Mouse (Mus musculus): ENCODE results near the gene Inafm1.

Inafm1 gene

DNA sequence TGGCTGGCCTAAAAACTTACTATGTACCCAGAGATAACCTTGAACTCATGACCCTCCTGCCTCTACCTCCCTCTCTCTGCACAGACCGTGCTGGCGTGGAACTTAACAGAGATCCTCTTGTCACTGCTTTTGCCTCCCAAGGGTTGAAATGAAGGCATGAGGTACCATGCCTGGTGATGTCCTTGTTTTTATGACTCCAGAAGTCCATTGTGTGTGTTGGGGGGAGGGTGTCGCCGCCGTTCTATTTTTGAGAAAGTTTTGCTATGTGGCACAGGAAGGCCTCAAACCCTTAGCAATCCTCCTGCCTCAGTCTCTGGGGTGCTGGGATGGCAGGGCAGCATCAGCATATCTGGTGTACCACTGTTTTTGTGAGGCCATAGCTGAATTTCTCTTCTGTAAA is 25.5 kb upstream of the Inafm1 start:
- in situ Hi-C loops (cut with MboI; ENCODE audit: unreplicated experiment in 2 of 2) = loop anchor here in 1 of 2 experiments (10.0 kb wide), 1 partner anchor 166 kb away; no protein-coding TSS in a partner anchor

DNA sequence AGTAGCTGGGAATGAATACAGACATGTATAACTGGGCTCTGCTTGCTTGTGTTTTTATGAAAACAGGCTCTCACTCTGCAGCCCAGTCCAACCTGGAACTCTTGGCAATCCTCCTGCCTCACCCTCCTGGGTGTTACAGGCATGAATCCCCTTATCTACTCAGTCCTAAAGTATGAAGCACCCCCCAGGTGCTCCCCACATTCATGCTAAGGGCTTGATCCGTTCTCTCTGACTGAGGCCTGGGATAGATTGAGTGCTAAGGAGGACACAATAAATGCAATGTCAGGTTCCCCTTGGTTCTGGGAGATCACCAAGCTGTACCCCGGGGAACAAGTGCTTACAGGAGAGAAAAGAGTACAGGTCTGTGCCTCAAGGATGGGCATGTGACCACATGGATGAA is 24.2 kb upstream of the Inafm1 start:
- in situ Hi-C loops (cut with MboI; ENCODE audit: unreplicated experiment in 2 of 2) = loop anchor here in 1 of 2 experiments (10.0 kb wide), 1 partner anchor 167 kb away; no protein-coding TSS in a partner anchor

DNA sequence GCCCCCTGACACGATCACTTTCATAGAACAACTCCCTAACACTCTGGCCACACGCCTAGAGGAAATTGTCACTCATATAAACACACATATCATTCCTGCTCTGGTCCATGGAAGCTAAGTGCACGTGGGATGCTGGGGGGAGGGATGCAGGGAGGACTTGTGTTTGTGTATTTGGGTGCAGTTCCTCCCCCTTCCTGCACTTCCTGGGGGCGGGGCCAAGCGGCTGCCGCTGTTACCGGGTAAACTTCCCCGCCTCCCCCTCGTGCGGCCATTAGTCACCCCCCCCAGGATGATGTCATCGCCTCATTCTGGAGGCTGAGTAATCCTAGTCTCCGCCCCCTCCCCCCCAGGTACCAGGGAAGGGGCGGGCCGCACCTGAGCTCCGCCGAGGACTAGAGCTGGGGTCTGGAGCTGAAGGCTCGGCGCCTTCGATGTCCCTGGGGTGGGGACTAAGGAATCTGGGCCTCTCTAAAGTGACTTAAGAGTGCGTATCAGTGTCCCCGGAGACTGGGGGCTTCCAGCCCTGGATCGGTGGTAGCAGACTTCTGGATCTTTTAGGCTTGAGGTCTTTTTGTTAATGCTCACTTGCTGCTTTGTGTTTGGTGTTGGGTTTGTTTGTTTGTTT is 23.5 kb upstream of the Inafm1 start:
- in situ Hi-C loops (cut with MboI; ENCODE audit: unreplicated experiment in 2 of 2) = loop anchor here in 1 of 2 experiments (10.0 kb wide), 1 partner anchor 168 kb away; no protein-coding TSS in a partner anchor

DNA sequence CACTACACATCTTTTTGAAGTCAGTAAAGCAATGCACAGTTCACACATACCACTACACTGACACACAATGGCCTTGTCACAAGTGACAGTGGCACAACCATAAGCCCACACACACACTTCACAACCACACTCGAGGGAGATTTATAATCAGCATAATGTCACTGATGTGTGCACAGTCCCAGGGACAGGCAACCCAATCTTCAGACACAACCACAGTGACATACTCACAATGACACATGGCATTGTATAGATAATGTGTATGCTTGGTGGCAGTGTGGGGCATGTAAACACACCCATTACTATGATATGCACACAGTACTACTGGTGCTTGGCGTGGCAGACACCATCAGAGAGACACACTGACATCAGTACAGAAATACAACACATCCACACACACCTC is 22.7 kb upstream of the Inafm1 start:
- in situ Hi-C loops (cut with MboI; ENCODE audit: unreplicated experiment in 2 of 2) = loop anchor here in 1 of 2 experiments (10.0 kb wide), 1 partner anchor 169 kb away; no protein-coding TSS in a partner anchor

DNA sequence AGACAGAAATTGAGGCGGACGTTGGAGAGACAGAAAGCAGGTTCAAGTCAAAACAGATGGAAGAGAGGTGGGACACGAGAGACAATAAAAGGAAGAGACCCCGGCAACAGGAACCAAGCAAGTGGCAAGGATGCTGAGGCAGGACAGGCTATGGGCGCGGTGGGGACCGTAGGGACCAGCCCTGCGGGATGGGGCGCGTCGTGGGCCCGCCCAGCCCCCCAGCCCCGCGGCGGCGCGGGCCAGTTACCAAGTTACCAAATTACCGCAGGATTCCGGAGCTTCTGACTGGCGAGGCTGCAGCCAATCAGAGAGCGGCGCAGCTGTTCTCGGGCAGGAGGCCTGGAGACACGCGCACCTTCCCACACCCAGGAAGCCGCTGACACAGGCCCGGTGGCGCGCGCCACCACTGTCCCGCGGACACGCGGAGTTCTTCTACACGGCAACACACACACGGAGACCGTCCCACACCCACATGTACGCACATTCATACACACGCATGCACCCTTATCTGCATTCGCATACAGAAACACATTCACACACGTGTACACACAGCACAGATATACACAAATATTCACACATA is 22.0 kb upstream of the Inafm1 start:
- in situ Hi-C loops (cut with MboI; ENCODE audit: unreplicated experiment in 2 of 2) = loop anchor here in 1 of 2 experiments (10.0 kb wide), 1 partner anchor 169 kb away; no protein-coding TSS in a partner anchor

DNA sequence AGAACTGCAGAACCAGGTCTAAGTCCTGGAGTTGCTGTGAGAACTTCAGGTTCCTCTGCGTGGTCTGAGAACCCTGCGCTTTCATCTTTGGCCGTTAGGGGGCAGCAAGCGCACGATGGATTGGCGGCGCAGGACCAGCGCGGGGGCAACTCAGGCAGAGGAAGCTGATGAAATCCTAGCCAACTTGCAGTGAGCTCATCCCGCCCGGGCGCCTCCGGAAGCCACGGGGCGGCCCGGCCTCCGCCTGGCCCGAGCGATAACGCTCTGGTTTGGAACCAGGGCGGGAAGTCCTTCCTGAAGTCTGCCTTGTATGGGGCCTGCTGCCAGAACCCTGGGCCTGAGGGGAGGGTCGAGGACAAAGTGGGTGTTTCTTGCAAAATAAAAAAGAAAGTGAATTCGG is 21.4 kb upstream of the Inafm1 start:
- in situ Hi-C loops (cut with MboI; ENCODE audit: unreplicated experiment in 2 of 2) = loop anchor here (5.0 to 10.0 kb wide), 5 partner anchors 32 to 322 kb away; no protein-coding TSS in a partner anchor

DNA sequence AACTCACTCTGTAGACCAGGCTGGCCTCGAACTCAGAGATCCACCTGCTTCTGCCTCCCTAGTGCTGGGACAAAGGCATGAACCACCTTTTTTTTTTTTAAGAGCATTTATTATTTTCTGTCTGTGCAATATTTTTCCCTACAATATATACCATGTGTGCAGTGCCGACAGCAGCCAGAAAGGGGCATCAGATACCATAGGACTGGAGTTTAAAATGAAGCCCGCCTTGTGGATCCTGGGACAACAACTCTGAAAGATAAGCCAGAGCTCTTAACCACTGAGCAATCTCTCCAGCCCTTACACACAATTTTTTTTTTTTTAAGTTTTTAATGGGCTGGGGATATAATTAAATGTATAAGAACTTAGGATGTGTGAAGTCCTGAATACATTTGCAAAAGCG is 20.9 kb upstream of the Inafm1 start:
- in situ Hi-C loops (cut with MboI; ENCODE audit: unreplicated experiment in 2 of 2) = loop anchor here (5.0 to 10.0 kb wide), 5 partner anchors 33 to 323 kb away; no protein-coding TSS in a partner anchor

DNA sequence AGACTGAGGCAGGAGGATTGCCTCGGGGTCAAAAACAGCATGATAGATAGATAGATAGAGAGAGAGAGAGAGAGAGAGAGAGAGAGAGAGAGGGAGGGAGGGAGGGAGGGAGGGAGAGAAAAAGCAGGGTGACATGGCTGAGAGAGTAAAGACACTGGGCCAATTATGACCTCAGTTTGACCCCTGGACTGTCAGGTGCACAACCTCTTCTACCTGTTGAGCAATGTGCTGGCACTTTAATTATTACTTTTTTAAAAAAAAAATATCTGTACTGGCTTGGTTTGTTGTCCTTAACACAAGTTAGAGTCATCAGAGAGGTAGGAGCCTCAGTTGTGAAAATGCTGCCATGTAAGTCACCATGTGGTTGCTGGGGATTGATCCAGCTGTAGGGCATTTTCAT is 14.4 kb upstream of the Inafm1 start:
- in situ Hi-C loops (cut with MboI; ENCODE audit: unreplicated experiment in 2 of 2) = no loop called here

DNA sequence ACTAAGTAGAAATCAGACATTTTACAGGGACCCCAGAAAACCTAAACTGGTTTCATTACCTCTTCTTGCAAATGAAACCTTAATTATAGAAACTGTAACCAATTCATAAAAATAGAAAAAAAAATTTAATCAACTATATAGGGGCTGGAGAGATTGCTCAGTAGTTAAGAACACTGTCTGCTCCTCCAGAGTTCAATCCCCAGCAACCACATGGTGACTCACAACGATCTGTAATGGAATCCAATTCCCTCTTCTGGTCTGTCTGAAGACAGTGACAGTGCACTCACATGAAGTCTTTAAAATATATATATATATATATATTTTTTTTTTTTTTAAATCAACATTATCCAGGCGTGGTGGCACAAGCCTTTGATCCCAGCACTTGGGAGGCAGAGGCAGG is 13.6 kb upstream of the Inafm1 start:
- in situ Hi-C loops (cut with MboI; ENCODE audit: unreplicated experiment in 2 of 2) = no loop called here

DNA sequence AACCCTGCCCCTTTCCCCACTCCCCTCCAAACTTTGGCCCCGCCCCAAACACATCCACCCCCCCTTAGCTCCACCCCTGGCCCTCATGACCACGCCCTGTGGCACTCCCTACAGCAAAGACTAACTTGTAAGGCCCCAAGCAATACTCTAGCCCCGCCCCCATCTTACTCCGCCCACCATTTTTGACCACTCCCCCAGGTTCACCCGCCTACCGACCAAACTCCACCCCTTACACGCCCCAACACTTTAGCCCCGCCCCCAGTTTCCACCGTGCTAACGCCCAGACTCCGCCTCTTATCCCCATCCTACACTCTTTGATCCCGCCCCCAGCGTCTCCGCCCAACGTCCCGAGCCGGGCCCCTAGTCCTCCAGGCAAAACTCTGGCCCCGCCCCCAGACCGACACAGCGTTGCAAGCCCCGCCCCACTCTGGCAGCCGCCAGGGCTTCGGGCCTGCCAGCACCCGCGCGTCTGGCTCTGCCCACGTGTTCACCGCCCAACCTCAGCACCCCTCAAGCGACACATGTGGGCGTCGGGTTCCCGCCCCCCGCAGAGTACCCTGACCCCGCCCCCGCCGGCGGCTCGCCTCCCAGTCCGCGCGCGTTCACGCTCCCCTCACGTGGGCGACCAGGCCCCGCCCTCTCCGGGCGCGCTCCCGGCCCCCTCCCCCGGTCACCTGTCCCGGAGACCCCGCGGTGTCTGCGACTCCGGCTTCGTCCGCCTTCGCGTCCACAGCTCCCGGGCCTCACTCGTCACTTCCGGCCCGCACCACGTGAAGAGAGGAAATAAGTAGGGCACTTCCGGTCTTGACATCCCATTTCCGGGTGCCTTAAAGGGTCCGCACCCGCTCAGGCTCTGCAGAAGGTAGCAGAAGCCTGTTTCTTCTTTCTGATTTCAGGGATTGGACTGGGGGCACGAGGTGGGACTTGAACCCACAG is 12.9 kb upstream of the Inafm1 start, which contains the start of gene Ccdc9:
Gene Ccdc9 (minus strand): TSS at position 770 of the 936 bp plus-strand sequence.
- in situ Hi-C loops (cut with MboI; ENCODE audit: unreplicated experiment in 2 of 2) = no loop called here

DNA sequence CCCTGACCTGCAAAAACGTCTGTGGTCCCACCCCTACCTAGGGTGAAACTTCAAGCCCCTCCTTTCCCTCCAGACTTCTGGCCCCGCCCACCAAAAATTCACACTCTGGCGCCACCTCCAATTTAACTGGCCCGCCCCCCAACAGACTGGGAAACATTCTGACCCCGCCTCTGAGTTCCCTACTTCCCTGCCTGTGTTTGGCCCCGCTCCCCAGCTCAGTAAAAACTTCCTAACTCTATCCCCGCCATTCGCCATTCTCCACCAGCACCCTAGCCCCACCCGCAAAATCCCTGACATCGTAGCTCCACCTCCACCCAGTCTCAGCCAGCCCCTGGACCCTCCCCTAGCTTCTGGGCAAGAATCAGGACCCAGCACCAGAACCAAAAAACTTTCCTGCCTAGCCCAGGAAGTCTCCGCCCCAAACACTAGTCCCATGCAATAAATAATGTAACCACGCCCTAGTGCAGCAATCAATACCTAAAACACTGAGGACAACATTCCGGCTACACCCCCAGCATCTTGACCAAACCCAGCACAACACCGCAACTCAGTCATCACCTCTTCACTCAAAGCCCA is 12.1 kb upstream of the Inafm1 start:
- in situ Hi-C loops (cut with MboI; ENCODE audit: unreplicated experiment in 2 of 2) = no loop called here

DNA sequence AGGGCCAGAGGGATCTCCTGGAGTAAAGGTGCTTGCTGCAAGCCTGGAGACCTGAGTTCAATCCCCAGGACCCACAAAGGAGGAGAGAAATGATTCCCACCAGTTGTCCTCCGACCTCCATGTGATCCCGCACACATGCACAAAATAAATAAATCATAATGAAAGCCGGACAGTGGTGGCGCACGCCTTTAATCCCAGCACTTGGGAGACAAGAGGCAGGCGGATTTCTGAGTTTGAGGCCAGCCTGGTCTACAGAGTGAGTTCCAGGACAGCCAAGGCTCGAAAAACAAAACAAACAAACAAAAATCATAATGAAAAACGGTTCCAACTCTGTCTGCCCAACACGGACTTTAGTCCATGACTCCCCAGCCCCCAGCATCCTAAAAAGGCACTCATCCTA is 11.5 kb upstream of the Inafm1 start:
- in situ Hi-C loops (cut with MboI; ENCODE audit: unreplicated experiment in 2 of 2) = no loop called here

DNA sequence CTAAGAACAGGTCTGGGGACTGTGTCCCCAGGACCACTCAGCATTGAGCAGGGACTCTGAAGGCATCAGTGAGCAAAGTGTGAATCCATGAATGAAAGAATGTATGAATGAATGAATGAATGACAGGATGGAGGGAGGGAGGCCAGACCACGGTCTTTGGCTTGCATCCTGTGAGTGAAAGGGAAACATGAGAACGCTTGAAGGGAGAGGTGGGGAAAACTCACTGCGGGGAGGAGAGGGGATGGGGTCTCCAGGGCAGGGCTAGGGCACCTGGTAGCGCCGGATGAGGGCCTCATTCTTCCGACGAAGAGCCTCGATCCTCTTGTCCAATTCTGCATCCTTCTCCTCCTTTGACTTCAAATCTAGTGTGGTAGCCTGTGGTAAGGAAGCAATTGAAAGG is 10.6 kb upstream of the Inafm1 start:
- in situ Hi-C loops (cut with MboI; ENCODE audit: unreplicated experiment in 2 of 2) = no loop called here

DNA sequence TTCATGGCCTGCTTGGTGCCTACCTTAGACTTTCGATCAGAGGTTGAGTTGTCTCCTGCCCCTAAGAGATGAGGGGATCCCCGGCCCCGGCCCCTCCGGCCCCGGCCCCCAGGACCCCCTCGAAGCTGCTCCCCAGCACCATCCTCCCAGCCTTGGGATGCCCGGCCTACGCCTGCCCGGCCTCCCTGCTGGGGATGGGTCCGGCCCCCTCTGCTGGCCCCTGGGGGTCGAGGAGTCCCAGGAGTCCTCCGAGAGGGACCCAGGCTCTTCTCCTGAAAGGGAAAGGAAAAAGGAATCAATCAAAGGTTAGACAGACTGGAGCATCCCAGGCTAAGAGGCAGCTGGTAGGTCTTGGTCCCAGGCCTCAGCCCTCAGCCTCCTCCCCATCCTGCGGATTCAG is 8.9 kb upstream of the Inafm1 start:
- in situ Hi-C loops (cut with MboI; ENCODE audit: unreplicated experiment in 2 of 2) = no loop called here

DNA sequence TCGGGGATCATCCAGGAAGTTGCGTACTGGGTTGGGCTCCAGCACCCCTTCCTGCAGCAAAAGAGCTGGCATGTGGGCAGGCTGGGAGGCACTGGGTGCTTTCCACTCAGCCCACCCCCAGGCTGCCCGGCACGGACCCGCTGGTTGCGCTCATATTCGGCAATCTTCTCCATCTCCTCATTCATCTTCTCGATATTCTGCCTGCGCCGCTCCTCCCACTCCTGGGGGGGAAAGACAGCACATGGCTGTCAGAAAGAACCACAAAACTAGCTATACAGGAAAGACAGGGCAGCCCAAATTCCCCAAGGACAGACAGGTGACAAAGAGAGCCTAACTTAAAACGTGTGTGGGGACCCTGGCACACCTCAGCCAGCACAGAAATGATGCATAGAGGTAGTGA is 7.3 kb upstream of the Inafm1 start:
- in situ Hi-C loops (cut with MboI; ENCODE audit: unreplicated experiment in 2 of 2) = no loop called here

DNA sequence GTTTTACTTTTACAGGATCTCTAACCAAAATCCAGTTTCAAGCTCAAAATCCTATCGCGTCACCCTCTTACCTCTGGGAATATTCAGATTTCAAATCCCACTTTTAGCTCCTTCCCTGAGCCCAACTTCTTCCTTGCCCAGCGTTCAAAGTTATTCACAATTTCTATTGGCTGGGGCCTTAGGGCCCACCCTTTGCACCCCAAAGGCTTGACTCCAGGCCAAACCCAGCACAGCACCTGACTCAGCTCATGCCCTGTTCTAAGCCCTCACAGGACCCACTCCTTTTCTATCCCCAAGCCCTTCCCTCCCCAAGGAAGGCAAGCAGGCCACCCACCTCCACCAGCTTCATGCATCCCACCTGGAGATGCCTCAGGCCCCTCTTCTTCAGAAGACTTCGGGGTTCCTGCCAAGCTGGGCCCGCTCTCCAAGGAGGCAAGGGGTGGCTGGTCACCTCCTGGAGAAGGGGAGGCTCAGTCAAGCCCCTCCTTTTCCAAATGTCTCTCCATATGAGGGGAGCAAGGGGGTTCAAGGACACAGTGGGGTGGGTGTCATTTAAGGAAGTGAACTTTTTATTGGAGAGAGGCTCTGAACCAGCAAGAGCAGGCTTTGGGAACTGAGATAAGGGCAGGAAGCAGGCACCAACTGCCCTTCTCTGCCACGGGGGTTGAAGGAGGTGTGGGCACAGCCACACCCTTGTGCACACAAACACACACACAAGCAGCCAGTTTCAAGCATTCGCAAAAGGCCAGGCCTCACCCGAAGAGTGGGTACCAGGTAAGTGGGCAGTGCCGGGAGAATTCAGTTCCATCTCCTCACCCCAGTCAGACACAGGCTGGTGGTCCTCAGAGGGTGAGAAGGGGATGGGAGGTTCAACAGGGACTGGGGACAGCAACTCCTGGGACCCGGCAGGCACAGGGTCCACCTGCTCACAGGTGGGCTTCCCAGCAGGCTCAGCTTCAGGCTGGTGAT is 1.8 kb upstream of the Inafm1 start:
- in situ Hi-C loops (cut with MboI; ENCODE audit: unreplicated experiment in 2 of 2) = loop anchor here (25.0 kb wide), 1 partner anchor 288 kb away; no protein-coding TSS in a partner anchor

DNA sequence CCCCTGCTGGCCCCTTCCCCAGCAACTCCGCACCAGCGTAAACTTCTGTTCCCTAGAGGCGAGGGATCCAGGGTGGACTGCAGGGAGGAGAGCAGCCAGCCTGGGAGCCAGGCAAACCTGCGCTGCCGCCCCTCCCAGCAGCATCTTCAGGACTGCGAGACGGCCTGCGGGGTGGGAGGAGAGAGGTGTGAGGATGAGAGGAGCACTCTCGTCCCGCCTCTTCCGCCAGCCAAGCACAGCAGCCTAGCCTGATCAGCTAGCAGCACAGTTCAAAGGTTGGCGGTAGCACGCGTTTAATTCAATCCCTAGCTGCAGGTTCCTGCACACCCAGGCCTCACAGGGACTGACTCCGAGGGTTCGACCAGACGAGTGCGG is 336 bp upstream of the Inafm1 start:
- in situ Hi-C loops (cut with MboI; ENCODE audit: unreplicated experiment in 2 of 2) = loop anchor here (25.0 kb wide), 1 partner anchor 286 kb away; no protein-coding TSS in a partner anchor

DNA sequence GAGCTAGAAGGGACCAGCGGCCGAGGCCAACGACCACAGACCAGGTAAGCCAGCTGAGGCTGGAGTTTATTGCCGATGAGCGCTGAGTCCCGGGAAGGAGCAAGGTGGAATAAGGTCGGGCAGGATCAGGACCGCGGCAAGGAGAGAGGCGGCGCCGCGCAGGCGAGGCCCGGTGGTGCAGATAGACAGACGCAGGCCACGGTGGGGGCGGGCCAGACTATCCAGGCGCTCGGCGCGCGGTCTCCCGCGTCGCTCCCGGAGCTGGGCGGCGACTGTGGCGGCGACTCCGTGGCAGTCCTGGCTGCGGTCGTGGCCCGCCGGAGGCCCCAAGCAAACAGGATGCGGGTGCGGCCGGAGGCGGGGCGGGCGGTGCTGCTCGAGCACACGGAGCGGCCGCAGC is 736 bp downstream of the Inafm1 start:
- in situ Hi-C loops (cut with MboI; ENCODE audit: unreplicated experiment in 2 of 2) = loop anchor here (25.0 kb wide), 1 partner anchor 285 kb away; no protein-coding TSS in a partner anchor

DNA sequence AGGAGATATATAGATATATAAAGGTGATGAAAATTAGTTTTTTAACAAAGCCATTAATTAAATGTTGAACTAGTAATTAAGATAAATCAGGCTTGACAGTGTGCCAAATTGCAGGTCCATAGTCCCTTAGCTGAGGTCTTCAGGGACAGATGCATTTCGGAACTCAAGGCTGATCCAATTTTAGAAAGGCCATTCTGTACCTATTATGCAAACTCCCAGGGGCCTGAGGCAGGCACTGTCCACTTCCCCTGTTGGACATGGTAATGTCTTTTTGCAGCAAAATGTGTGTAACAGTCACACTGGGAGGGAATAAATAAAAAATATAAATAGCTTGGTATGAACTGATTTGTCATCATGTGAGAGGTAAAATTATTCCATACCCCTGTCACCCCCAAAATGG is 2.3 kb downstream of the Inafm1 start:
- in situ Hi-C loops (cut with MboI; ENCODE audit: unreplicated experiment in 2 of 2) = loop anchor here (25.0 kb wide), 1 partner anchor 284 kb away; no protein-coding TSS in a partner anchor

All from v-Abl transformed pro-B cells (cell line).